Mouse (Mus musculus) heart, postnatal 14 days (tissue): ENCODE measurements around the gene Atp8a2. TPM values are rescaled to one million over a fixed set of nuclear protein-coding genes. Genes with fewer than 3 reads are reported as not detected.
"Not testable (repeated sequence)": the region's sequence is repeated elsewhere in the genome, so short reads cannot be mapped to it uniquely, and the experiment has no call there.

ENCODE experiments used
- DNase-seq, 2 experiments: peaks; one replicate each; pipeline ENCODE4 v3.0.0; 2021 to 2022
- intact Hi-C: fragments of 180-260 bp; cut with DNase I; formaldehyde crosslinking; loops from one replicate; pipeline ENCODE4 v1.15.1; 2025
- total RNA-seq, 2 experiments: library from RNA; stranded (reverse); gene quantifications; 2 replicates each; pipeline ENCODE4 v1.2.3; 2021

The Atp8a2 gene
- total RNA-seq, 2 experiments from 2014 or later, result 4.2 to 5.6 TPM

- DNase-seq, result peak in 1 of 2 experiments; percentile 25
- intact Hi-C loops, result loop anchor here (5.0 kb wide), 1 partner anchor 314 kb away; no protein-coding TSS in a partner anchor
Observed at GRCm38 (mm10) chr14:59627823-59628222, 569.2 kb downstream of the Atp8a2 start.

GRCm38 (mm10) chr14:59627142-59627680, 569.8 kb downstream of the Atp8a2 start:
- intact Hi-C loops, result loop anchor here (5.0 kb wide), 1 partner anchor 315 kb away; no protein-coding TSS in a partner anchor
- DNase-seq, result no peak

GRCm38 (mm10) chr14:59626711-59627110, 570.3 kb downstream of the Atp8a2 start:
- DNase-seq, result no peak
- intact Hi-C loops, result loop anchor here (5.0 kb wide), 1 partner anchor 316 kb away; no protein-coding TSS in a partner anchor

GRCm38 (mm10) chr14:59625806-59626364, 571.1 kb downstream of the Atp8a2 start:
- intact Hi-C loops, result loop anchor here (5.0 kb wide), 1 partner anchor 316 kb away; no protein-coding TSS in a partner anchor
- DNase-seq, result peak; percentile 40 to 41

- peak; percentile 76 to 78 for DNase-seq
- intact Hi-C loops, result loop anchor here (5.0 kb wide), 1 partner anchor 317 kb away; no protein-coding TSS in a partner anchor
Observed at GRCm38 (mm10) chr14:59625158-59625805, 571.7 kb downstream of the Atp8a2 start, which contains the start of gene Shisa2. Gene Shisa2 (plus strand): TSS chr14:59625308.

- intact Hi-C loops, result no loop called here
- DNase-seq, result no peak
Observed at GRCm38 (mm10) chr14:59624326-59624885, 572.6 kb downstream of the Atp8a2 start.

GRCm38 (mm10) chr14:59616802-59617201, 580.2 kb downstream of the Atp8a2 start:
- intact Hi-C loops, result no loop called here
- no peak for DNase-seq

GRCm38 (mm10) chr14:59614149-59614548, 582.8 kb downstream of the Atp8a2 start:
- DNase-seq, intact Hi-C loops: not testable (repeated sequence)

- intact Hi-C loops, result loop anchor here (2.0 kb wide), 1 partner anchor 330 kb away; no protein-coding TSS in a partner anchor
- DNase-seq, result peak; percentile 69 to 82
Observed at GRCm38 (mm10) chr14:59612920-59613625, 583.9 kb downstream of the Atp8a2 start.

- no peak for DNase-seq
- intact Hi-C loops, result loop anchor here (10.0 kb wide), 1 partner anchor 1088 kb away; no protein-coding TSS in a partner anchor
Observed at GRCm38 (mm10) chr14:59607021-59607420, 590.0 kb downstream of the Atp8a2 start.

- intact Hi-C loops, result loop anchor here (1.0 to 10.0 kb wide), 2 partner anchors 410 to 1089 kb away; no protein-coding TSS in a partner anchor
Observed at GRCm38 (mm10) chr14:59605671-59606353, 591.2 kb downstream of the Atp8a2 start.

GRCm38 (mm10) chr14:59604002-59604645, 592.9 kb downstream of the Atp8a2 start:
- intact Hi-C loops, result loop anchor here (10.0 kb wide), 1 partner anchor 1091 kb away; no protein-coding TSS in a partner anchor
- DNase-seq, result peak; percentile 21 to 36

More at GRCm38 (mm10) chr14:59605671-59606353, 591.2 kb downstream of the Atp8a2 start:
- DNase-seq, result peak; percentile 65 to 81

- DNase-seq, result no peak
- intact Hi-C loops, result no loop called here
Observed at GRCm38 (mm10) chr14:59598260-59598627, 598.7 kb downstream of the Atp8a2 start.

- peak; percentile 94 to 99 for DNase-seq
- intact Hi-C loops, result no loop called here
Observed at GRCm38 (mm10) chr14:59597398-59598259, 599.4 kb downstream of the Atp8a2 start, which contains the start of gene Cdadc1. Gene Cdadc1 (minus strand): TSS chr14:59597959.

- intact Hi-C loops, result no loop called here
- no peak for DNase-seq
Observed at GRCm38 (mm10) chr14:59594988-59595387, 602.0 kb downstream of the Atp8a2 start.

GRCm38 (mm10) chr14:59592593-59592992, 604.4 kb downstream of the Atp8a2 start:
- no peak for DNase-seq
- intact Hi-C loops, result no loop called here

- DNase-seq, result no peak
- intact Hi-C loops, result no loop called here
Observed at GRCm38 (mm10) chr14:59591901-59592300, 605.1 kb downstream of the Atp8a2 start.

- intact Hi-C loops, result no loop called here
- peak in 1 of 2 experiments; percentile 34 for DNase-seq
Observed at GRCm38 (mm10) chr14:59590614-59591013, 606.4 kb downstream of the Atp8a2 start.
